Mouse (Mus musculus): ENCODE results near the gene Ddc.

Gene Ddc

GRCm38 (mm10) chr11:11875230-11875629, 22.7 kb downstream of the Ddc start:
- no peak for DNase-seq

- peak in 1 of 2 experiments; percentile 27 for DNase-seq
Observed at GRCm38 (mm10) chr11:11873023-11873908, 24.7 kb downstream of the Ddc start.

GRCm38 (mm10) chr11:11872140-11872795, 25.7 kb downstream of the Ddc start:
- no peak for DNase-seq

DNA sequence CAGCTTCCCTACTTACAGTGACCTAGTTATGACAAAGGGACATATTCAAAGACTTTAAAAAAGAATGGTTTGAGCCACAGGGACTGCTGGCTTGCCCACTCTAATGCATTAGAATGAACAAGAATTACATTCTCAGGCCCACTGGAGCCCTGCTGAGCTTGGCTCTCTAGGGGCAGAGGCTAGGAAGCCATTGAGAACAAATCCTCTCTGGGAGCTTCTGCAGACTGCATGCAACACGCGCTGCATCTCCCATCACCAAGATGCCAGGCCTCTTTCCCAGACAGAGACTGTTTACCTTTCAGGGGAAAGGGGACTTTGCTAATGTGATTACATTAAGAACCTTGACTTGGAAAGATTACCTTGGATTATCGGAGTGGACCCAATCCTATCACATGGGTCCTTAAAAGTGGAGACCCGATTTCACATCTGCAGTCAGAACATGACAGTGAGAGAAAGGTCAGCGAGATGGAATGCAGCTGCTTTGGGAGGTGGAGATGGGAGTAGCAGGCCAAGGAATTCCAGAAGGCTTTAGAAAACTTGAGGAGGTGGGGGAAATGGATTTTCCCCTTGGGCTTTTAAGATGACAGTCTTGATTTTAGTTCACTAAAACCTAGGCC, 26.6 kb downstream of the Ddc start:
- no peak for DNase-seq

- no peak for DNase-seq
Observed at GRCm38 (mm10) chr11:11867971-11868481, 29.9 kb downstream of the Ddc start.

GRCm38 (mm10) chr11:11866696-11867095, 31.2 kb downstream of the Ddc start:
- no peak for DNase-seq

DNA sequence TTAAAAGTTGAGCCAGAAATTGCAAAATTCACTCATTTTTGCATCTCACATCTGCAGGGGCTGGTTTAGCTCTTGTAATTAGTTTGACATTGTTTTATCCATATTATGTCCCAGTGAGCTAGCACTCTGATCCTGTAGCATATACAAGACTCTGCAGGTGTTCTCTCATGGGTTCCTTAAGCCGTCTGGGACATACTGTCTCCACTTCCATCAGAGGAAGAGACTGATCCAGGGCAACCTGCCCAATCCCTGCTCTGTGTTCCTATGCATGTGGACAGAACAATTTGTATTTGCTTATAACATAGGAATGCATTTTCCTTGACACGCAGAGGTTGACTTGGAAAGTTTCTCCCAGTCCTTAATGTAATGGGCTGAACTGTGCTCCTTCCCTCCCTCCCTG, 32.8 kb downstream of the Ddc start:
- DNase-seq = no peak

DNA sequence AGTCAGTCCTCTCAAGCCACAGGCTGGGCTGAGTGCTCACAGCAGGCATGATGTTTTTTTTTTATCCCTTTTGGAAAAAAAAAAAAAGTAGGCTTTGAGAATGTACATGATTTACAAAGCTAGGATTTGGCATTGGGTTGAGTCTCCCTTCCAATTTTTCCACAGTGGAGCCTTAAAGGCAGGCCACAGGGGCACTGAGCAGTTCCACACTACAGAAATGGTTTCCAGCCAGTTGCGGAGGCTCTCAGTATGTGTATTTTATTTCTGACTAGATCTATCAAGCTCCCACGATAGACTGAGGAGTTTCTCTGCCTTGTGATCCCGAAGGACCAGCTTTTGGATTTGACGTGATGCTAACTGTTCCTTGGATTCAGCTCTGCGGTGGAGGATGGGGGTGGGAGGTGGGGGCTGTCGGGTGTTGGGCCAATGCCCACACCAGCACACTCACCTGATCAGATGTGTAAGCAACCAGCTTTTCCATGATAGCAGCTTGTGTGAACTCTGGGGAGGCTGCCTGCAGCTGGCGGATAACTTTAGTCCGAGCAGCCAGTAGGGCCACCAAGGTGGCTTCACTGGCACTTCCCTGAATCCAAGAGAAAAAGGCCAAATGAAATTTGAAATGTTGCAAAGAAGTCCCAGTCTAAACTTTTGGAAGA, 33.4 kb downstream of the Ddc start:
- no peak for DNase-seq

GRCm38 (mm10) chr11:11862502-11862901, 35.4 kb downstream of the Ddc start:
- no peak for DNase-seq

- DNase-seq = no peak
Observed at GRCm38 (mm10) chr11:11856959-11857358, 41.0 kb downstream of the Ddc start.

DNA sequence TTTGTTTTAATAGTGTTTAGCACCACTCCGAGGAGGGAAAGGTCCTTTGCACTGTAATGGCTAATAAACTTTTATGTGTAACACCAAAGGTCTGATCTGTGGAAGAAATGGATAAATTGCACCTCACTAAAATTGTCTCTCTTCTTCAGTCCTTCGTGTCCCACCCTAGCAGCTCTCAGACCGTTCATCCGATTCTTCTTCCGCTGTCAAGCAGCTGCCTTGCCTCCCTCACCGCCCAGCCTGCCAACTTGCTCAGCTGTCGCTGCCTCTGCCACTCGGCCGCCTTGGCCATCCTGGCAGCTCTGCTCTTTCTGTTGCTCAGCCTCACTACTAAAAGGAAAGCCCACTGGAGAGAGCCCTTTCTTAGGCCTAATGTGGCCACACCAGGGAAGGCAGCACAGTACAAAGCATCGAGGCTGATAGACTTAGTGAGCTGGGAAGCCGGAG, 42.2 kb downstream of the Ddc start:
- DNase-seq = peak in 1 of 2 experiments; percentile 15

DNA sequence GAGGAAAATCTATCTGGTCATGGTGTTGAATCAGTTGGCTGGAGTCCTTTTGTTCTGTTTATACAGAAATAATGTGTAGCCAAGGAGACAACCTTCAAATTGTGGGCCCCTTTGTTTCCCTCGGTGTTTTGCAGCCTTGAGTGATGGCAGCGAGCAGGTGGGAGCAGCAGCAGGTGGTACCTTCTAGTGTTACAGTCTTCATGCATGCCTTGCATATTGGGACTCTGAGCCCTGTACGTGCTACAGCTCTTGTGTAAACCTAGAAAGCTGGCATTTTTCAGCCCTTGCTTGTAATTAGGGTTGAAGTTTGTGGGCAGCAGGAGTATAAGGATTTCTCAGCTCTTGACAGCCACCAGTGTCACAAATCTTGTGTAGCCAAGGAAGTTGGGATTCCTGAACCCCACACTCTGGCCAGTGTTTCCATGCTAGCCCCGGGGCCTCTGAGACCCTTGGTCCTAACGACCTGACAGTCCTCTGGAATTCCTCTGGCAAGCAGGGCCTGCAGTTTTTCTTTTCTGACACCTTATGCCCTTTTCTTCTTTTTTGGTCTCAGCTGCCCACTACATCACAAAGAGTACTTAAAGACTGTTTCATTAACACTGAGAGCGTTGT, 42.8 kb downstream of the Ddc start:
- DNase-seq = no peak

- no peak for DNase-seq
Observed at GRCm38 (mm10) chr11:11853731-11854461, 44.0 kb downstream of the Ddc start.

GRCm38 (mm10) chr11:11851957-11852505, 45.9 kb downstream of the Ddc start:
- DNase-seq = no peak

DNA sequence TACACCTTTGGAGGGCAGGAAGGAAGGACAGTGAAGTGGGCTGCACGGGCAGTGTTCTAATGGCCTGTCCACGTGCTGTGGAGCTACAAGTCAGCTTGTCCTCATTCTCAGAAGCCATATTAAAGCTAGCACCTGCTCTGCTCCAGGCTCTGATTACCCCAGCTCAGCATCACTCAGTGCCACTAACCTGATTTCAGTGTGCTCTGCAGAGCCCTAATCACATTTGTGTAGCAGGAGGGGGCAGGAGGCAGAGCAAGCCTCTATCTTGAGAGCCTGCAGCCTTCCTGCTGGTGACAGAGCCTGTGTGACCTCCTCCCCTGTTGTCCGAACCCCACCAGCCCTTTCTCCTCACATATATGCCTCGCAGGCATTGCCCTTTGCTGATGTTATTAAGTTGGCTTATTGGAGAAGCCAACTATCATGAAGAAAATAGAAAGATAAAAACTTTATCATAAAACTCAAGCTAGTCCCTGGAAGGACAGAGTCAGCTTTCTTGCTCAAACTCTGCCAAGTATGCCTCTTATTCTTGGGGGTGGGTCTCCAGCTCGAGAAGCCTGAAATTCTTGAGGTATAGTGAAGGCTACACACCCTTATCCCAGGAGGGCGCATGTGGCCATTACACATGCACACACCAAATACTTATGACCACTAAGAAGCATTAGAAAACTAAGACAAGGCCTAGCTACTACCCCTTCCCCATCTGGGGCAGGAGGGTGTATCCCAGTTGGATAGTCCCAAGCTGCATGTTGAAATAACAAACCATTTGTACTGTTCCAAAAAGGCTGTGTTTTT, 47.3 kb downstream of the Ddc start:
- DNase-seq = peak in 1 of 2 experiments; percentile 20

DNA sequence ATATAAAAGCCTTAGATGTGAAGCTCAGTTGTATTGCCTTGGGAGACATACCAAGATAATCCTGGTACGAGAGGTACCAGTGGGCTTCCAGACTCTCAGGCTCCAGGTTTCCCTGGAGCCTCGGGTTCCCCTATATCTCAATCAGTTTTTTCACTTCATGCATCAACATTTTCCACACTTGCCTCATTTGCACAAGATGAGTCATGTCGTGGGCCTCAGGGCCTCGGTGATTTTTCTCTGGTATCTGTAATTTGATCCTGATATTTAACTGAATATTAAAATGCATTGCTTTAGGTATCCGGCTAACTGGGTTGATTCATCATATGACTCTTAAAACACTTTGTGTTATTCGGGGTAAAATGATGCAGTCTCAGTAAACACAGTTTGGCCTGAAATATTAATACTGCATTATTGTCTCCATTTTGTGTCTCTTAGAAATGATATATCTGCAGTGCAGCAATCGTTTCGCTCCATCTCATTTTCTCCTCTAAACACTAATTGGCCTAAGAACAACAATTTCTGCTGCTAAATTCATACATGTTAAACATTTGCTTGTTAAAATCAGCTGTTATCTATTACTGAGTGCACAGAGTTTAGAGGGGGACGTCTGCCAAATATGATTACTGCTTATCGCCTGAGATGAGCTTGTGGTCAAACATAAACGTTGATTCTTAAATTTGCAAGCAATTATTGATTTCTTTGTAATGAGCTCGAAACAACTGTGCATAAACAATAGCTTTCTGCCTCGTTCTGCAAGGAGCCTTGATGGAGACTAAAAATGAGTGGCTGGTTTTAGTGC, 48.2 kb downstream of the Ddc start:
- no peak for DNase-seq

GRCm38 (mm10) chr11:11848467-11848866, 49.5 kb downstream of the Ddc start:
- DNase-seq = no peak

GRCm38 (mm10) chr11:11845044-11845443, 52.9 kb downstream of the Ddc start:
- DNase-seq = no peak

GRCm38 (mm10) chr11:11844367-11844971, 53.5 kb downstream of the Ddc start:
- peak; percentile 60 to 64 for DNase-seq
